Mouse (Mus musculus): ENCODE results near the gene Svop. TPM values are rescaled to one million over a fixed set of nuclear protein-coding genes. Genes with fewer than 3 reads are reported as not detected.

Gene Svop
- total and polyA plus RNA-seq, 3 experiments = 0.31 to 0.51 (median 0.38) TPM

- Histone ChIP-seq H3K4me3 (replicated peaks in 1 of 3; ENCODE audit: low read depth in 2 of 3, low read length in 2 of 3, poor library complexity in 1 of 3) (peak overlapping the region; percentile 56 to 90 (median 63)), H3K9me3 (replicated peaks; ENCODE audit: low read length) (no peaks in the 10 kb centered on the region), H3K9ac (ENCODE audit: insufficient read depth, low read depth) (peak overlapping the region; percentile 45), H3K4me1 (ENCODE audit: control insufficient read depth in 1 of 2, insufficient read depth in 2 of 2) (peaks cover 13 to 61% of the 10 kb centered on the region in 2 experiments), H3K27me3 (replicated peaks) (no peaks in the 10 kb centered on the region), H3K4me2 (ENCODE audit: insufficient read depth, low read depth, poor library complexity, severe bottlenecking) (peak overlapping the region; percentile 65), H3K27ac (ENCODE audit: insufficient read depth, low read depth) (peak overlapping the region; percentile 81), H3K79me2 (replicated peaks; ENCODE audit: control insufficient read depth, extremely low read depth, insufficient read depth, poor library complexity, severe bottlenecking) (peaks cover 9% of the 10 kb centered on the region), H3K36me3 (replicated peaks in 1 of 2; ENCODE audit: control insufficient read depth in 1 of 2, insufficient read depth in 1 of 2, low read length in 1 of 2) (peaks cover 11 to 34% of the 10 kb centered on the region in 2 experiments)
- TF ChIP-seq MXI1 (IDR thresholded peaks at IDR 0.05; ENCODE audit: low read depth, low read length) = peak; percentile 99
- TF ChIP-seq E2F4 (IDR thresholded peaks at IDR 0.05; ENCODE audit: insufficient replicate concordance, low read depth, low read length) = peak; percentile 12; the same call in 1 of the 2 replicates
- 0 out of 2 replicates have a peak, but pooled peaks have one; percentile 0 for TF ChIP-seq NELFE (IDR thresholded peaks at IDR 0.05; ENCODE audit: low read depth, low read length)
- peak; percentile 99 for TF ChIP-seq SIN3A (IDR thresholded peaks at IDR 0.05; ENCODE audit: low read length)
- no peak for TF ChIP-seq TCF12 (IDR thresholded peaks at IDR 0.05; ENCODE audit: low read depth, low read length)
- TF ChIP-seq MEF2A (IDR thresholded peaks at IDR 0.05; ENCODE audit: borderline replicate concordance, low read depth, low read length) = no peak
- TF ChIP-seq POLR2A (IDR thresholded peaks at IDR 0.05; ENCODE audit: low read depth, low read length) = peak; percentile 48; the same call in 1 of the 2 replicates
- no peak for TF ChIP-seq BHLHE40 (IDR thresholded peaks at IDR 0.05; ENCODE audit: low read depth, low read length)
- peak; percentile 85 for TF ChIP-seq UBTF (IDR thresholded peaks at IDR 0.05; ENCODE audit: low read depth, low read length)
- peak; percentile 98 for TF ChIP-seq MAX (IDR thresholded peaks at IDR 0.05; ENCODE audit: low read length)
- peak; percentile 95 for TF ChIP-seq CHD2 (IDR thresholded peaks at IDR 0.05; ENCODE audit: low read length)
- peak; percentile 60; the same call in 1 of the 2 replicates for TF ChIP-seq MYC (IDR thresholded peaks at IDR 0.05; ENCODE audit: low read depth, low read length)
- TF ChIP-seq MAZ (IDR thresholded peaks at IDR 0.05; ENCODE audit: low read depth, low read length) = no peak
- peak; percentile 87 for DNase-seq (ENCODE audit: extremely low read depth)
- dilution Hi-C loops (cut with MboI; ENCODE audit: extremely low pct_ligation_motif_present, extremely low pct_unique_long_range_greater_than_20kb, low sequenced_read_pairs) = no loop called here
- in situ Hi-C loops (cut with MboI; ENCODE audit: low pct_ligation_motif_present, low pct_unique_long_range_greater_than_20kb, low sequenced_read_pairs) = loop anchor here (5.0 kb wide), 1 partner anchor 79 kb away; no protein-coding TSS in a partner anchor
These were observed 39.5 kb upstream of the Svop start for GRCm38 (mm10) chr5:114130698-114131520.

- H3K79me2 ChIP-seq (replicated peaks; ENCODE audit: control insufficient read depth, extremely low read depth, insufficient read depth, poor library complexity, severe bottlenecking) = peaks cover 9% of the 10 kb centered on the region
- H3K9ac ChIP-seq (ENCODE audit: insufficient read depth, low read depth) = peak within 1 kb of the TSS; percentile 45
- dilution Hi-C loops (cut with MboI; ENCODE audit: extremely low pct_ligation_motif_present, extremely low pct_unique_long_range_greater_than_20kb, low sequenced_read_pairs) = no loop called here
- H3K27me3 ChIP-seq (replicated peaks) = no peaks in the 10 kb centered on the region
- in situ Hi-C loops (cut with MboI; ENCODE audit: low pct_ligation_motif_present, low pct_unique_long_range_greater_than_20kb, low sequenced_read_pairs) = loop anchor here (5.0 kb wide), 1 partner anchor 78 kb away; no protein-coding TSS in a partner anchor
- peaks cover 14 to 34% of the 10 kb centered on the region in 2 experiments for H3K36me3 ChIP-seq (replicated peaks in 1 of 2; ENCODE audit: control insufficient read depth in 1 of 2, insufficient read depth in 1 of 2, low read length in 1 of 2)
- H3K27ac ChIP-seq (ENCODE audit: insufficient read depth, low read depth) = peak within 1 kb of the TSS; percentile 81
- H3K9me3 ChIP-seq (replicated peaks; ENCODE audit: low read length) = no peaks in the 10 kb centered on the region
- peaks cover 13 to 60% of the 10 kb centered on the region in 2 experiments for H3K4me1 ChIP-seq (ENCODE audit: control insufficient read depth in 1 of 2, insufficient read depth in 2 of 2)
- DNase-seq (ENCODE audit: extremely low read depth) = peak; percentile 75
- H3K4me2 ChIP-seq (ENCODE audit: insufficient read depth, low read depth, poor library complexity, severe bottlenecking) = peak within 1 kb of the TSS; percentile 65
- peak within 1 kb of the TSS; percentile 56 to 90 (median 63) for H3K4me3 ChIP-seq (replicated peaks in 1 of 3; ENCODE audit: low read depth in 2 of 3, low read length in 2 of 3, poor library complexity in 1 of 3)
- peak; percentile 84 for TF ChIP-seq NRF1 (IDR thresholded peaks at IDR 0.05; ENCODE audit: low read depth, low read length)
- no peak for TF ChIP-seq GABPA (IDR thresholded peaks at IDR 0.05; ENCODE audit: insufficient replicate concordance, low read depth, low read length)
These were observed 38.8 kb upstream of the Svop start, which contains the start of gene Ung for GRCm38 (mm10) chr5:114130211-114130605. Gene Ung (plus strand): TSS chr5:114130386.
